Mouse (Mus musculus) hindbrain, embryonic 15.5 days (tissue): ENCODE measurements around the gene 1700001K19Rik. TPM values are rescaled to one million over a fixed set of nuclear protein-coding genes. Genes with fewer than 3 reads are reported as not detected.
"Not testable (repeated sequence)": the region's sequence is repeated elsewhere in the genome, so short reads cannot be mapped to it uniquely, and the experiment has no call there.

Experiments used
- ATAC-seq: fragments of 200-750 bp; cut with Nextera tagmentation; 2 replicates; pipeline ENCODE4 v1.8.0; 2017; ENCODE audit warnings: low read depth, moderate number of reproducible peaks, moderate TSS enrichment; ENCODE audit not compliant: low FRiP score
- H3K27ac ChIP-seq: fragments of 300-500 bp; sonication (generic); replicated peaks from 2 replicates; pipeline ENCODE4 v1.5.1; 2015; ENCODE audit warnings: mild to moderate bottlenecking, inconsistent platforms
- H3K27me3 ChIP-seq: fragments of 300-500 bp; sonication (generic); 2 replicates; pipeline ENCODE4 v1.6.1; 2015; ENCODE audit warnings: control low read depth, inconsistent platforms
- H3K36me3 ChIP-seq: fragments of 300-500 bp; sonication (generic); 2 replicates; pipeline ENCODE4 v1.6.1; 2015; ENCODE audit warnings: control low read depth, inconsistent platforms
- H3K4me1 ChIP-seq: fragments of 300-500 bp; sonication (generic); replicated peaks from 2 replicates; pipeline ENCODE4 v1.6.1; 2015; ENCODE audit warnings: control low read depth, inconsistent platforms
- H3K4me2 ChIP-seq: fragments of 300-500 bp; sonication (generic); 2 replicates; pipeline ENCODE4 v1.6.1; 2015; ENCODE audit warnings: moderate library complexity, mild to moderate bottlenecking, inconsistent platforms
- H3K4me3 ChIP-seq: fragments of 300-500 bp; sonication (generic); 2 replicates; pipeline ENCODE4 v1.5.1; 2015; ENCODE audit warnings: mild to moderate bottlenecking, inconsistent platforms
- H3K9ac ChIP-seq: fragments of 300-500 bp; sonication (generic); 2 replicates; pipeline ENCODE4 v1.6.1; 2015; ENCODE audit warnings: inconsistent platforms
- H3K9me3 ChIP-seq: fragments of 300-500 bp; sonication (generic); 2 replicates; pipeline ENCODE4 v1.6.1; 2016; ENCODE audit warnings: control low read depth, inconsistent platforms
- WGBS: fragments of 180-500 bp; shearing (Covaris S2); methylation state at CpG from one replicate; pipeline ENCODE4 v1.1.7; 2015; 5-methylcytosine and 5-hydroxymethylcytosine counted together
- polyA plus RNA-seq: library from polyadenylated mRNA; unstranded; fragments of >200 nt; fragmentation: Nextera tagmentation; extraction: Ambion mirVana; gene quantifications from 2 replicates; pipeline ENCODE4 v1.2.1, GENCODE M21; 2015

The 1700001K19Rik gene
- 0.43 and 0.49 TPM in 2 replicates for polyA plus RNA-seq

DNA sequence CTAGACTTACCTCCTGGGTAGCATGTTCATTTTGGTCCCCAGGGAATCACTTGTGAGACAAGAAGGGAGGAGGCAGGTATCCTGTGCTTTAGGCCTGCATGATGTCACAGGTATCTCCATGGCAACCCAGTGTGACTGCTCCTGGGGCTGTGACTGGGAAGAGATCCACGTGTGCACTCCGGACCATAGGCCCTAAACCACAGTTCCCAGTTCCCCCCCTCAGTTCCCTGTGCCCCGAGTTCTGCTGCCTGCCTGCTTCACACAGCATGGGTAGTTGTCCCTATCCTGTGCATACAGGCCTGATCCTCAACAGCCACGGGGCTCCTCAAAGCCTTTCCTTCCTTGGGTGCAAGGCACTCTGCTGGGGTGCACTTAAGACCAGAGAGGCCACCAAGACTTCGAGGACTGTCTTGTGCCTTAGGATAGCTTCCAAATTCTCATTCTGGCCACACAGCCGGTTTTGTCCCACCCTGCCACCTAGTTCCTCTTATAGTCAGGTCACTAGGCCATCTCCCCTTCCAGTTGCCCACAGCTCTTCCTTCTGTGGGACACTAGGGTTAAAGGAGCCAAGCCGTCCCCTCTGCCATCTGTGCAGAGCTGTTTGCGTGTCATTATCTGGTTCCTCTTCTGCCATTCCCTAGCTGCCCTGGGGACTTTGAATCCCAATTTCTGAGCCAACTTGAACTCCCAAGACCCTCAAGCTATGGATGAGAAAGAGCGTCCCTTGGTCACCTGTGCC lies at the start of gene 1700001K19Rik:
Gene 1700001K19Rik (minus strand): TSS at position 59 of the 739 bp plus-strand sequence.
- no peaks in the 10 kb centered on the region for H3K9me3 ChIP-seq
- no peaks in the 10 kb centered on the region for H3K4me1 ChIP-seq
- no peak within 1 kb of the TSS for H3K9ac ChIP-seq
- H3K4me2 ChIP-seq, result no peak within 1 kb of the TSS
- no peak within 1 kb of the TSS for H3K4me3 ChIP-seq
- ATAC-seq, result no peak
- no peak within 1 kb of the TSS for H3K27ac ChIP-seq
- H3K27me3 ChIP-seq, result no peaks in the 10 kb centered on the region
- 76% methylated on average over 9 of the region's 9 CpGs for WGBS
- H3K36me3 ChIP-seq, result 0 out of 2 replicates have a peak, but pooled peaks cover 2% of the 10 kb centered on the region

DNA sequence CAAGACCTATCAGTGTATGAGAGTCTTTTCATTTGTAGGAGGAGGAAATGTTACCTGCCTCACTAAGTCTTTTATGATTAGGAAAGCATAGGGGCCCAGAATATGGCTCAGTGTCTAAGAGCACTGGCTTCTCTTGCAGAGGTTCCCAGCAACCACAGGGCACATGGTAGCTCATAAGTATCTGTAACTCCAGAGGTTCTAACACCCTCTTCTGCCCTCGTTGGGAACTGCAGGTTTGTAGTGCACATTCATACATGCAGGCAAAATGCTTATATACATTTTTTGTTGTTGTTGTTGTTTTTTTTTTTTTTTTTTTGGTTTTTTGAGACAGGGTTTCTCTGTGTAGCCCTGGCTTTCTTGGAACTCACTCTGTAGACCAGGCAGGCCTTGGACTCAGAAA lies 44.0 kb upstream of the 1700001K19Rik start:
- no peak overlapping the region for H3K27ac ChIP-seq
- H3K4me3 ChIP-seq, result no peak overlapping the region
- H3K36me3 ChIP-seq, result no peaks in the 10 kb centered on the region
- no peaks in the 10 kb centered on the region for H3K27me3 ChIP-seq
- H3K4me1 ChIP-seq, result no peaks in the 10 kb centered on the region
- no peak for ATAC-seq
- H3K9ac ChIP-seq, result no peak overlapping the region
- H3K4me2 ChIP-seq, result no peak overlapping the region
- no peaks in the 10 kb centered on the region for H3K9me3 ChIP-seq
- WGBS, result 54% methylated on average over 1 of the region's 1 CpGs

DNA sequence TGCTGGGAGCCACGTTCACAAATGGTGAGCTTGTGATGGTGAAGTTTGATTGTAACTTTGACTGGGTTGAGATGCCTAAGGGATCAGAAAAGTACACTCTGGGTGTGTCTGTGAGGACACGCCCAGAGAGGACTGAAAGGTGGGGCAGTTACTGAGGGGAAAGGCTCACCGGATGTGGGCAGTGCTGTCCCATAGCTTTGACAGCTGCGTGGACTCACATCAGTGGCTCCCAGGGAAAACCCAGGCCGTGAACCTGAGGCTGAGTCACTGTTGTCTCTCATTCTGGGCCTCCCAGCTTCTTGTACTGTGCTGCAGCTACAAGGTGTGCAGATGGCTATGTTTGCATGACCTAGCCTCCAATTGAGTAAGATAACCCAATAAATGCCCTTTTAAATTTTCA lies 43.1 kb upstream of the 1700001K19Rik start:
- Histone ChIP-seq H3K4me2 (no peak overlapping the region), H3K9me3 (no peaks in the 10 kb centered on the region), H3K27me3 (no peaks in the 10 kb centered on the region), H3K27ac (no peak overlapping the region), H3K36me3 (no peaks in the 10 kb centered on the region), H3K9ac (no peak overlapping the region), H3K4me1 (no peaks in the 10 kb centered on the region), H3K4me3 (no peak overlapping the region)
- WGBS, result 91% methylated on average over 5 of the region's 5 CpGs
- ATAC-seq, result no peak

DNA sequence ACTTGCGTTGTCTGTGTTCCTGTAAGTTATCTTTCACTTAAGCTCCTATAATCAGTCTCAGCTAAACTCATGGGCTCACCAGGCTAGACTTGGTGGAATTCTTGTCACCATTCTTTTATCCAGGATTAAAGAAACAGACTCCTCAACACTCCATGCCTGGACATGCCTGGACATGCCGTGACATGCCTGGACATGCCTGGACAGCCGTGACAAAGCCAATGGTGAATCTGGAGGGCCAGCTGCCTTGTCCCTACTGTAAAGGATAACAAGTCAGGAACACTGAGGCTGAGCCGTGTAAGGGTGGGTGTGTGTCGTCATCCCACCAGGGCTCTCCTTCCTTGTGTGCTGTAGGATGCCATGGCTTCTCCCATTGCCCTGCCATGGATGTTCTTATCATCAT lies 42.6 kb upstream of the 1700001K19Rik start:
- Histone ChIP-seq H3K27me3 (0 out of 2 replicates have a peak, but pooled peaks cover 3% of the 10 kb centered on the region), H3K36me3 (no peaks in the 10 kb centered on the region), H3K4me3 (no peak overlapping the region), H3K4me2 (no peak overlapping the region), H3K27ac (no peak overlapping the region), H3K9ac (no peak overlapping the region), H3K9me3 (no peaks in the 10 kb centered on the region), H3K4me1 (no peaks in the 10 kb centered on the region)
- 94% methylated on average over 5 of the region's 5 CpGs for WGBS
- no peak for ATAC-seq

DNA sequence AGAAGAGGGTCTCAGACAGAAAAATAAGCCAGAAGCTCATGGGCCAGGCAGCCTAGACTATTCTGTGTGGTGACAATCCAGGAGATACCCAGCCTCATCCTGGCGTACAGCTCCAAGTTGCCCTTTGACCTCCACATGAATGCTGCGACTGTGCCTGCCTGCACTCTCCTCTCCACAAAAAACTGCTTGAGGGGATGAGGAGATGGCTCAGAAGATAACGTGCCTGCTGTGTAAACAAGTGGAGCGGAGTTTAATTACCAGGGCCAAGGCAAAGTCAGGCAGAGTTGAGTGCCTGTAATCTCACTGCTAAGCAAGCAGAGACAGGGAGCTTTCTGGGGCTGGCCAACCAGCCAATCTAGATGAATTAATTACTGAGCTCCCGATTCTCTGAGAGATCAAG lies 33.6 kb upstream of the 1700001K19Rik start:
- Histone ChIP-seq H3K4me2 (no peak overlapping the region), H3K9ac (no peak overlapping the region), H3K27me3 (0 out of 2 replicates have a peak, but pooled peaks cover 3% of the 10 kb centered on the region), H3K4me1 (no peaks in the 10 kb centered on the region), H3K9me3 (no peaks in the 10 kb centered on the region), H3K4me3 (no peak overlapping the region), H3K36me3 (no peaks in the 10 kb centered on the region), H3K27ac (no peak overlapping the region)
- 33% methylated on average over 5 of the region's 5 CpGs for WGBS
- no peak for ATAC-seq

DNA sequence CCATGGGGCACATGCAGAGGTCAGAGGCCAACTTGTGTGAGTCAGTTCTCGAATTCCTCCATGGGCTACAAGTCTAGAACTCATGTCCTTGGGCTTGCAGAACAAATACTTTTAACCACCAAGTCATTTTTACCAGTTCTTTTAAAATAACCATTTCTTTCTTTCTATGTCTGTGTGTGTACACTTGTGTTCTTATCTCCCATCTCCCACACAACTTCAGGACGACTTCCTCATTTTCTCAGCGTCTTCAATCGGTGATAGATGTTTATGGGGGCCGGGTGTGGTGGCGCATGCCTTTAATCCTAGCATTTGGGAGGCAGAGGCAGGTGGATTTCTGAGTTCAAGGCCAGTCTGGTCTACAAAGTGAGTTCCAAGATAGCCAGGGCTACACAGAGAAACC lies 31.8 kb upstream of the 1700001K19Rik start:
- WGBS, result 93% methylated on average over 6 of the region's 6 CpGs
- no peak overlapping the region for H3K4me3 ChIP-seq

DNA sequence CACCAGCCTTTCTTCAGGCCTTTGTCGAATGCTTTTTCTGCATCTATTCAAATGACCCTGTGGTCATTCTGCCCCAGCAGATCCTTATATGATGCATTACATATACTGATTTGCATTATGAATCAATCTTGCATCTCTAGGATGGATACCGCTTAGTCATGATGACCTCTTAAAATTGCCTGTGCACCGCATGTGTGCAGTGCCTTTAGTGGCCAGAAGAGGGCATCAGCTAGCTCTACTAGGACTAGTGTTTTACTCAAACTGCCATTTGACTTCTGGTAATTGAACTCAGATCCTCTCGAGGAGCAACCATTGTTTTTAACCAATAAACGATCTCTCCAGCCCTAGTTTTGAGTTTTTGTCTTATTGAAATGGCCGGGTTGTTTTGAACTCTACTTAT lies 31.4 kb upstream of the 1700001K19Rik start:
- no peak for ATAC-seq
- Histone ChIP-seq H3K9ac (no peak overlapping the region), H3K9me3 (no peaks in the 10 kb centered on the region), H3K4me3 (no peak overlapping the region), H3K4me2 (no peak overlapping the region), H3K4me1 (no peaks in the 10 kb centered on the region), H3K27ac (no peak overlapping the region), H3K36me3 (no peaks in the 10 kb centered on the region), H3K27me3 (no peaks in the 10 kb centered on the region)
- WGBS, result 98% methylated on average over 6 of the region's 6 CpGs

More for the DNA sequence above, 31.8 kb upstream of the 1700001K19Rik start:
- ATAC-seq, result no peak
- Histone ChIP-seq H3K36me3 (no peaks in the 10 kb centered on the region), H3K4me1 (no peaks in the 10 kb centered on the region), H3K27me3 (no peaks in the 10 kb centered on the region), H3K4me2 (no peak overlapping the region), H3K9ac (no peak overlapping the region), H3K9me3 (no peaks in the 10 kb centered on the region), H3K27ac (no peak overlapping the region)

DNA sequence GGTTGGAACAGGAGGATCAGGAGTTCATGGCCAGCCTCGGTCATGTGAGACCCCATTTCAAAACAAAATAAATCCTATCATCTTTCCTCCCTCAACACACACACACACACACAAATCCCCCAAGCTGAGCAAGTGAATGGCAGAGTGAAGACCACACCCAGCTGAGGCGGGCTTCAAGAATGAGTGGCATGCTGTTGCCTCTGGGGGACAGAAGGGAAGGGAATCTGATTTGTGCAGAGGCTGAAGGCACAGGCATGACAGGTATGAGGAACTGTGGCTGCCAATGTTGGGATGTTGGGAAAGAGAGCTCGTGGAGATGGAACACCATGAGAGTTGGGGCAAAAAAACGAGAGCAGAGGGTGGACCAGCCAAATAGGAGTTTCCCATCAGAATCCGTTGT lies 28.9 kb upstream of the 1700001K19Rik start:
- no peaks in the 10 kb centered on the region for H3K9me3 ChIP-seq
- H3K4me1 ChIP-seq, result peaks cover 9% of the 10 kb centered on the region
- H3K27ac ChIP-seq, result no peak overlapping the region
- ATAC-seq, result no peak
- H3K9ac ChIP-seq, result no peak overlapping the region
- no peaks in the 10 kb centered on the region for H3K27me3 ChIP-seq
- H3K36me3 ChIP-seq, result no peaks in the 10 kb centered on the region
- H3K4me2 ChIP-seq, result no peak overlapping the region
- H3K4me3 ChIP-seq, result no peak overlapping the region
- WGBS, result 79% methylated on average over 5 of the region's 5 CpGs

DNA sequence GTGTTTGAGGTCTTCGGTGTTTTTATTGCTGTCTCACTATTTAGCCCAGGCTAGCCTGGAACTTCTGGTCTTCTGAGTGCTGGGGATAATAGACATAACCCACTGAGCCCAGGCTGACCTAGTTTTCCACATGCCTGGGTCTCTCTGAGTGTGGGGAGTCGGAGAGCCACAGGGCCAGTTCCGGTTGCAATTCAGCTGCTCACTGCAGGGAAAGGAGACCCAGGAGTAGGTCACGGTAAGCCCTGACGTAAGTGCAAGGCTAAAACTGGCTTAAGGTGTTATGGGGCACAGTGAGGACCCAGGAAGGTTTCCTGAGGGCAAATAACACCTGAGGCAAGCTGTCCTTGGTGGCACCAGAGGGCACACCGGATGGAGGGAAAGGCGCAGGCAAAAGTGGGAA lies 25.0 kb upstream of the 1700001K19Rik start:
- H3K27ac ChIP-seq, result peak overlapping the region; percentile 65; the same call in 1 of the 2 replicates

DNA sequence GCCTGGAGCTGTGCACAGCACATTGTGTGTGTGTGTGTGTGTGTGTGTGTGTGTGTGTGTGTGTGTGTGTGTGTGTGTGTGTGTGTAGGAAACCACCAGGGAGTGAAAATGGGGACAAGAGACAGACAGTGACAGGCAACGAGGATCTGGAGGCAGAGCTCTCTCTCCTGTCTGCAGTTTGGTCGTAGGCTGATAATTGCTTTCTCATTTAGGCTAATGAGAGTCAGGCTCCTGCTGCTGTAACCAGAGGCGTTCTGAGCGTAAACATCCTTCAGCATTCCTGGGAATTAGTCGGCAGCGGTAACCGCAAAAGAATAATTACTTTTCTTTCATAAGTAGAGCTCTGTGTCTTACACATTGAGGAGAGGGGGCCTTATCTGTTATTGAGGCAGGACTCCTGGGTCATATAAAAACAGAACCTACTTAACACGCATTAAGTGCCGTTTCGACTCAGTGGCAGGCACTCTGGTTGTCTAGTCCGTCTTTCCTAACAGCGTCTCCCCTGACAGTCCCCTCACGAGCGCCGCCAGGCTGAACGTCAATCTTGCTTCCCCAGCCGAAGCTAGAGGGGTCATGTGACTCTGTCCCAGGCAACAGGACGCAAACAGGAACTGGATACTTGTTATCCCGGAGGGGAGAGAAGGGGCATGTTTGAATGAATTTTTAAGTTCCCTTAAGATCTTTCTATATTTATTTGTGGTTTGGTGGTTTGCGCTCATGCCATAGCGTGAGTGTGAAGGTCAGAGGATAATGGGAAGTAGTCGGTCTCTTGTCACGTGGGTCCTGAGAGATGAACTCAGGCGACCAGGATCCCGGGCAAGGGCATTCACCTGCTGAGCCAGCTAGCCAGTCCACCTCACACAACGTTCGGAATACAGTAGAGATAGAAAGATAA lies 24.2 kb upstream of the 1700001K19Rik start:
- Histone ChIP-seq H3K9ac (0 out of 2 replicates have a peak overlapping the region, but pooled peaks have one; percentile 7), H3K4me3 (peak overlapping the region; percentile 37), H3K27ac (peak overlapping the region; percentile 65), H3K36me3 (no peaks in the 10 kb centered on the region), H3K4me1 (peaks cover 15% of the 10 kb centered on the region), H3K4me2 (peak overlapping the region; percentile 54), H3K27me3 (no peaks in the 10 kb centered on the region), H3K9me3 (no peaks in the 10 kb centered on the region)
- 2% methylated on average over 27 of the region's 27 CpGs for WGBS
- peak; percentile 65 for ATAC-seq

More for the DNA sequence above, 25.0 kb upstream of the 1700001K19Rik start:
- H3K27me3 ChIP-seq, result no peaks in the 10 kb centered on the region
- no peak for ATAC-seq
- H3K9me3 ChIP-seq, result no peaks in the 10 kb centered on the region
- peaks cover 15% of the 10 kb centered on the region for H3K4me1 ChIP-seq
- no peaks in the 10 kb centered on the region for H3K36me3 ChIP-seq
- no peak overlapping the region for H3K9ac ChIP-seq
- WGBS, result 87% methylated on average over 7 of the region's 7 CpGs
- peak overlapping the region; percentile 54 for H3K4me2 ChIP-seq
- H3K4me3 ChIP-seq, result no peak overlapping the region

DNA sequence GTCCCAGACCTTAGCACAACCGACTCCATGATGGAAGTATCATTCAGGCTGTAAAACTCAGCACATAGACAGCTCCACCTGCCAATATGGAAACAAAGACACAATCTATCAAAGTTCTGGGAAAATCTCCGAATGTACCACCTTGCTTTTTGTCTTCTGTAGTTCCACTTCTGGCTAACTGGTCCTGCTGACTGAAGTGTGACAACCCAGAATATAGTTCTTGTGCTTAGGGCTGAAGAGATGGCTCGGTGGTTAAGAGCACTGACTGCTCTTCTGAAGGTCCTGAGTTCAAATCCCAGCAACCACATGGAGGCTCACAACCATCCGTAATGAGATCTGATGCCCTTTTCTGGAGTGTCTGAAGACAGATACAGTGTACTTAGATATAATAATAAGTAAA lies 23.0 kb upstream of the 1700001K19Rik start:
- not testable (repeated sequence) for ATAC-seq, H3K4me2 ChIP-seq, H3K27ac ChIP-seq, H3K27me3 ChIP-seq, H3K9ac ChIP-seq, H3K36me3 ChIP-seq, H3K4me3 ChIP-seq, H3K9me3 ChIP-seq
- peaks cover 15% of the 10 kb centered on the region for H3K4me1 ChIP-seq
- WGBS, result 90% methylated on average over 4 of the region's 4 CpGs

DNA sequence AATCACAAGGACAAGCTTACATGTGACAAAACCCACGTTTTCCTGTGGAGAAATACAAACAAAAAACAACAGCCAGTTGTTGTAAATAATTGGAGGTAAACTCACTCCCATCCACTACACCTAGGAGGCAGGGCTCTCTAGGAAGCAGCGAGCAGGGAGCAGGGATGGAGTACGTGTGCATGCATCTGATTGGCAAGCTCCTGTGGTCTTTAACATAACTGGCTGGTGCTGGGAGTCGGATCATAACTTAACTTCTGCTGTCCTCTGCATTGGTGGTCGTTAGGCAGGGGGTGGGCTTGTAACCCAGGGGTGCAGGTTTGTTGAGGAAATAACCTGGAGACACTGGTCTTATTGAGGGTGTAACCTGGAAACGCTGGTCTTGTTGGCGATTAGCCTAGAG lies 21.3 kb upstream of the 1700001K19Rik start:
- 67% methylated on average over 7 of the region's 7 CpGs for WGBS
- Histone ChIP-seq H3K9me3 (no peaks in the 10 kb centered on the region), H3K4me2 (no peak overlapping the region), H3K27me3 (no peaks in the 10 kb centered on the region), H3K27ac (no peak overlapping the region), H3K9ac (no peak overlapping the region), H3K36me3 (no peaks in the 10 kb centered on the region), H3K4me1 (peaks cover 15% of the 10 kb centered on the region), H3K4me3 (no peak overlapping the region)
- no peak for ATAC-seq
